Mouse (Mus musculus): Measurements from ENCODE around the gene Cdk17. TPM values are rescaled to one million over a fixed set of nuclear protein-coding genes. Genes with fewer than 3 reads are reported as not detected.
A peak's percentile ranks its signal among the peaks of the same experiment; 100 is the strongest.

Gene Cdk17
- polyA plus RNA-seq, 1 experiment from 2014 or later = 26.9 TPM

DNA sequence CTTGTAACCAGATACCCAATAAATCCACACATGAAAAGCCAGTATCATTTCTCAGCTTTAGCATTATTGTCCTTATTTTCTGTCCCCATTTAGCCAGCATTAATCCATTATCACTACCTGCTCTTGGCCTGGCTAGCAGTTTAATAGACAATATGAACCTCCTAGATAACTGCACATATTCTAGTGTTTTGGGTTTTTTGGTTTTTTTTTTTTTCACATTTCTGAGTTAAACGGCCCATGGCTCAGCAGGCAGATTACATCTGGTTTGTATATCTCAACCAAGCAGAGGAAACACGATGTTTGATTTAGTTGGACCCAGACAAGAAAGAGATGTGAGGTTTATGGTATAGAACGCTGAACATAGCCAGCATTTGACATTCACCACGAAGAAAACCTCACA lies 109.1 kb downstream of the Cdk17 start:
- H3K27ac ChIP-seq (replicated peaks; ENCODE audit: low read depth, low read length) = no peak overlapping the region
- ATAC-seq (ENCODE audit: low read depth) = no peak
- no peak overlapping the region for H3K4me2 ChIP-seq (ENCODE audit: low read depth, low read length)
- 26% methylated on average over 4 of the region's 4 CpGs for WGBS
- H3K4me1 ChIP-seq (ENCODE audit: control insufficient read depth, insufficient read depth, low read length) = peaks cover 22% of the 10 kb centered on the region
- no peaks in the 10 kb centered on the region for H3K27me3 ChIP-seq (replicated peaks; ENCODE audit: control insufficient read depth, insufficient read depth, low read length)
- no peak overlapping the region for H3K4me3 ChIP-seq (ENCODE audit: low read depth, low read length)
- DNase-seq (ENCODE audit: low spot score) = no peak
- H3K9me3 ChIP-seq (ENCODE audit: control insufficient read depth, low read length) = no peaks in the 10 kb centered on the region
- H3K9ac ChIP-seq (ENCODE audit: low read depth, low read length) = no peak overlapping the region
- peaks cover 24% of the 10 kb centered on the region for H3K36me3 ChIP-seq (ENCODE audit: control insufficient read depth, insufficient read depth, low read length)

DNA sequence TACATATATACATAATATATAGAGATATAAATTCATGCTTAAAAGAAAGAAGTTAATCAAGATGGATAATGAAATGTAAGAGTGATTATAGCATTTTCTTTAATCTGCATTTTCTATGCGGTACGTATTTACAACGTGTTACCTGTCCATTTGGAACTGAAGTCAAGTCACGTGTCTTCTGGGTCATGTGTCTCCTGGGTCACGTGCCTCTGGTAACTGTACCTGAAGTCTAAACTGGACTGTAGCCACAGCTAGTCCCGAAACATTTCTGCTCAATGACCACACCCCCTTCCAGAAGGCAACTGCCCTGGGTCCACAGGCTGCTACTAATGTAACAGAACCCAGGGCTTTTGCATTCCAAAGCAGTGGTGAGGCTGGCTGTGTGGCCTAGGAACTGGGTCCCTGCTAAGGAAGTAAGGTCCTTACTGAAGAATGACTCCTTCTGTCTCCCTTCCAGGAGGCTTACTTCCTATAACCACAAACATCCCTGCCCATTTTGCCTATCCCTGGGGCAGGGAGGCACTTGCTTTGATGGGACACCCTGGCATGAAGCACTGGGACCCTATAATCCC lies 110.3 kb downstream of the Cdk17 start:
- H3K27ac ChIP-seq (replicated peaks; ENCODE audit: low read depth, low read length) = no peak overlapping the region
- H3K4me2 ChIP-seq (ENCODE audit: low read depth, low read length) = no peak overlapping the region
- no peaks in the 10 kb centered on the region for H3K27me3 ChIP-seq (replicated peaks; ENCODE audit: control insufficient read depth, insufficient read depth, low read length)
- H3K4me3 ChIP-seq (ENCODE audit: low read depth, low read length) = no peak overlapping the region
- H3K4me1 ChIP-seq (ENCODE audit: control insufficient read depth, insufficient read depth, low read length) = peaks cover 30% of the 10 kb centered on the region
- ATAC-seq (ENCODE audit: low read depth) (no peak), DNase-seq (ENCODE audit: low spot score) (no peak)
- WGBS = 85% methylated on average over 6 of the region's 6 CpGs
- no peak overlapping the region for H3K9ac ChIP-seq (ENCODE audit: low read depth, low read length)
- H3K36me3 ChIP-seq (ENCODE audit: control insufficient read depth, insufficient read depth, low read length) = peaks cover 11% of the 10 kb centered on the region; the same call in 1 of the 2 replicates
- no peaks in the 10 kb centered on the region for H3K9me3 ChIP-seq (ENCODE audit: control insufficient read depth, low read length)

DNA sequence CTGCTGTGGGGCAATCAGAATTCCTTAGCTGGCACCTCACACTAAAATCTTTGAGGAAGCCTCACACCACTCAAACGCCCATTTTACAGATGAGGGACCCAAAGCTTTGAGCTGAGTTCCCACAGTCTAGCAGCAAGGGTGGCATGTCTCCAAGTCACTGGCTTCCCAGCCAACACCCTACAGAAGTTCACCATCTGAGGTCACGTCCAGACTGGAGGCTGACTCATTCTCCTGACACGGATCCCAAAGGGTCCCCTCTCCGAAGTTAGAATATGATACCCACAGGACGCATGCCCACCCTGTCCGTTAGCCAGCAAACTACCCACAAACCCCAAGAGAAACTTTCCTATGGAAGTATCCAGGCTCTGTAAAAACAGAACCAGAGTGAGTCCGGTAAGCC lies 111.2 kb downstream of the Cdk17 start:
- Histone ChIP-seq H3K4me2 (ENCODE audit: low read depth, low read length) (no peak overlapping the region), H3K9me3 (ENCODE audit: control insufficient read depth, low read length) (no peaks in the 10 kb centered on the region), H3K36me3 (ENCODE audit: control insufficient read depth, insufficient read depth, low read length) (0 out of 2 replicates have a peak, but pooled peaks cover 6% of the 10 kb centered on the region), H3K27ac (replicated peaks; ENCODE audit: low read depth, low read length) (no peak overlapping the region), H3K4me1 (ENCODE audit: control insufficient read depth, insufficient read depth, low read length) (peaks cover 38% of the 10 kb centered on the region), H3K27me3 (replicated peaks; ENCODE audit: control insufficient read depth, insufficient read depth, low read length) (no peaks in the 10 kb centered on the region), H3K4me3 (ENCODE audit: low read depth, low read length) (no peak overlapping the region), H3K9ac (ENCODE audit: low read depth, low read length) (no peak overlapping the region)
- no peak for ATAC-seq (ENCODE audit: low read depth)
- no peak for DNase-seq (ENCODE audit: low spot score)
- 70% methylated on average over 7 of the region's 7 CpGs for WGBS

DNA sequence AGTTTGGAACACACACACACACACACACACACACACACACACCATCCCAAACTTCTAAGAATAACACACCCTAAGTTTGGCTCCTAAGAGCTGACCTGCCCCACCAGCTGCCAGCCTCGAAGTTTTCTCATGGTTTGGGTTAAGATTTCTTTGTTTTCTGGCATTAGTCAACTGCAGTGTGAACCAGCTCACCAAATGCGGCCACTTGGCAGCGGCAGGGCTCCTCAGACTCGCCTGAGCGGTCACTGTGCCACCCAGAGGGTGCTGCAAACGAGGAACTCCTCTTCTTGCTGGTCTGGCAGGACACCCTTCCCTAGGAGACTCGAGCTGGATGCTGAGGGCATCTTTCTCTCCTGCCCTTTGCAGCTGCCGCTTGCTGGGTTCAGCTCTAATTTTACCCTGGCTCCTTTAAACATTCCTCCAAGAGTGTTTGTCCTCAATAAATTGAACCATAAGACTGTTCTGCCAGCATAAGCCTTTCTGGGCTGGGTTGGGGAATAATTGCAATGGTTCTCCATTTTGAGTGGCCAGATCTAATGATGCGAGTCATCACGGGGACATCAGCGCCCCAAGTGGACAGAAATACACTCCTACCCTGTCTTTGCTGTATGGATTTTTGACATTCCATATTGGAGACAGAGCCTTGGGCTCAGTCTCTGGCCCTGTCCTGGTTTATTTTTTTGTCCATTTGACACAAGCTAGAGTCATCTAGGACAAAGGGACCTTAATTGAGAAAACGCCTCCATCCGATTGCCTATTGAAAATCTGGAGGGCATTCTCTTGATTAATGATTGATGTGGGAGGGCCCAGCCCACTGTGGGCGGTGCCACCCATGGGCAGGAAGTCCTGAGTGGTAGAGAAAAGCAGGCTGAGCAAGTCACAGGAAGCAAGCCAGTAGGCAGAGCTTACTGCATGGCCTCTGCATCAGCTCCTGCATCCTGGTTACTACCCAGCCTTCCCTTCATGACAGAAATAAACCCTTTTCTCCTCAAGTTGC lies 112.6 kb downstream of the Cdk17 start:
- H3K9ac ChIP-seq (ENCODE audit: low read depth, low read length) = no peak overlapping the region
- H3K27ac ChIP-seq (replicated peaks; ENCODE audit: low read depth, low read length) = 0 out of 2 replicates have a peak overlapping the region, but pooled peaks have one; percentile 10
- 83% methylated on average over 14 of the region's 14 CpGs for WGBS
- H3K4me1 ChIP-seq (ENCODE audit: control insufficient read depth, insufficient read depth, low read length) = peaks cover 43% of the 10 kb centered on the region
- DNase-seq (ENCODE audit: low spot score) (no peak), ATAC-seq (ENCODE audit: low read depth) (no peak)
- H3K9me3 ChIP-seq (ENCODE audit: control insufficient read depth, low read length) = no peaks in the 10 kb centered on the region
- H3K27me3 ChIP-seq (replicated peaks; ENCODE audit: control insufficient read depth, insufficient read depth, low read length) = no peaks in the 10 kb centered on the region
- 0 out of 2 replicates have a peak, but pooled peaks cover 5% of the 10 kb centered on the region for H3K36me3 ChIP-seq (ENCODE audit: control insufficient read depth, insufficient read depth, low read length)
- no peak overlapping the region for H3K4me3 ChIP-seq (ENCODE audit: low read depth, low read length)
- no peak overlapping the region for H3K4me2 ChIP-seq (ENCODE audit: low read depth, low read length)

DNA sequence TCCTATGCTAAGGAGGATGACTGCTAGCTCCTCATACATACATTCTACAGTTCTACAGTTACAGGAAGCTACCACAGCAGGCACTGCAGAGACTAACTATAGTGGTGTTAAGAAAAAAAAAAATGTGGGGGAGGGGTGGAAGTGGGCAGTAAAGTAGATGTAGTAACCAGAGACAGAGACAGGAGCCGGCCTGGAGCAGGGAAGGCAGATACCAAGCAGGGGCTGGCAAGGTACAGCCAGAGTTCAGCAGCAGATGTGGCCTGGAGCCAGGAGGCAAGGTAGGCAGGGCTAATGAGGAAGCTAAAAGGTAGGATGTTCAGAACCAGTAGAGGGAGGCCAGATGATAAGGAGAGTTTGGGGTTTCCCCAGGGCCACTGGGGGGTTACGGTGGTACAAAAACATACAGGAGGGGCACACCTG lies 113.6 kb downstream of the Cdk17 start:
- Histone ChIP-seq H3K4me3 (ENCODE audit: low read depth, low read length) (no peak overlapping the region), H3K4me2 (ENCODE audit: low read depth, low read length) (no peak overlapping the region), H3K4me1 (ENCODE audit: control insufficient read depth, insufficient read depth, low read length) (peaks cover 43% of the 10 kb centered on the region), H3K27ac (replicated peaks; ENCODE audit: low read depth, low read length) (no peak overlapping the region), H3K9me3 (ENCODE audit: control insufficient read depth, low read length) (no peaks in the 10 kb centered on the region), H3K27me3 (replicated peaks; ENCODE audit: control insufficient read depth, insufficient read depth, low read length) (no peaks in the 10 kb centered on the region), H3K9ac (ENCODE audit: low read depth, low read length) (no peak overlapping the region), H3K36me3 (ENCODE audit: control insufficient read depth, insufficient read depth, low read length) (0 out of 2 replicates have a peak, but pooled peaks cover 8% of the 10 kb centered on the region)
- WGBS = 50% methylated on average over 2 of the region's 2 CpGs
- DNase-seq (ENCODE audit: low spot score) (peak; percentile 61), ATAC-seq (ENCODE audit: low read depth) (no peak; the same call in 1 of the 2 replicates)

DNA sequence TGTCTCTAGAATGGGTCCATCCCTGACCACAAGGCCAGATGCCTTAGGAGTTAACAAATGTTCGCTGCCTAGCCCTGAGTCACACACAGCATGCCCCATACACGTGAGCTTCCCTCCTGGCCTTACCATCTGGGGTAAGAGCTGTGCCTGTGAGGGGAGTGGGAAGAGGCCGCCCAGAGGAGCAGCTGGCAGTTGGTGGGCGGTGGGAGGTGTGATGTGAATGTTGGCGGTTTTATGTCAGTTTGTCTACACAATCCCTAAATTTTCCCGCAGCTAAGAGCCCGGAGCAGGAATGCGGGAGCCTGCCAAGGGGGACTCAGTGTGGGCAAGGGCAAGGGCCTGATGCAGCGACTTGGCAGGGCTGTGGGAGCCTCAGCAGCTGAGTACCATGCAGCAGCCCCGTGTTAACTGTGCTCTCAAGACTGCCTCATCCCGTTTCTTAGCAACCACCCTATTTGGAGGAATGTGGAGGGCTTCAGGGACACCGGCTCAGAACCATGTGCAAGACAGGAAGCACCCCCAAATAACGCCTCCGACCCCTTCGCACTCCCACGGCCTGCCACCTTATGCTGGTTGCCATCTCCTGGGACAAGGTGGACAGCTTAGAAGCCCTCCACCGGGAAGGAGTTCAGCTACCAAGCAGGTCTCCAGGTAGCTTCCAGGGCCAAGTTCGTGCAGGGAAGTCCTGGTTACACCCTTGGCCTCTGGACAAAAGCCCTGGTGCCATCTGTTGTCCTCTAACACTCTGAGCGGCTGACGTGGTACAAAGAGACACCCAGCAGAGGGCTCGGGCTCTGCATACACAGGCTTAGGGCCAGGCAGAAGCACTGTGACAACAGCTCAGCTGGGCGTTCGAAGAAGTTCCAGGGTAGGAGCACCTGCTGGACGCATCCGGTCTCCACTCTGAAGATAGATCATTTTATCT lies 114.8 kb downstream of the Cdk17 start:
- Histone ChIP-seq H3K4me2 (ENCODE audit: low read depth, low read length) (0 out of 2 replicates have a peak overlapping the region, but pooled peaks have one; percentile 39), H3K27ac (replicated peaks; ENCODE audit: low read depth, low read length) (peak overlapping the region; percentile 61; the same call in 1 of the 2 replicates), H3K4me1 (ENCODE audit: control insufficient read depth, insufficient read depth, low read length) (peaks cover 33% of the 10 kb centered on the region), H3K9ac (ENCODE audit: low read depth, low read length) (no peak overlapping the region), H3K36me3 (ENCODE audit: control insufficient read depth, insufficient read depth, low read length) (peaks cover 14% of the 10 kb centered on the region; the same call in 1 of the 2 replicates), H3K4me3 (ENCODE audit: low read depth, low read length) (no peak overlapping the region), H3K9me3 (ENCODE audit: control insufficient read depth, low read length) (no peaks in the 10 kb centered on the region), H3K27me3 (replicated peaks; ENCODE audit: control insufficient read depth, insufficient read depth, low read length) (no peaks in the 10 kb centered on the region)
- ATAC-seq (ENCODE audit: low read depth) (peak; percentile 66), DNase-seq (ENCODE audit: low spot score) (peak; percentile 63)
- WGBS = 58% methylated on average over 25 of the region's 25 CpGs

DNA sequence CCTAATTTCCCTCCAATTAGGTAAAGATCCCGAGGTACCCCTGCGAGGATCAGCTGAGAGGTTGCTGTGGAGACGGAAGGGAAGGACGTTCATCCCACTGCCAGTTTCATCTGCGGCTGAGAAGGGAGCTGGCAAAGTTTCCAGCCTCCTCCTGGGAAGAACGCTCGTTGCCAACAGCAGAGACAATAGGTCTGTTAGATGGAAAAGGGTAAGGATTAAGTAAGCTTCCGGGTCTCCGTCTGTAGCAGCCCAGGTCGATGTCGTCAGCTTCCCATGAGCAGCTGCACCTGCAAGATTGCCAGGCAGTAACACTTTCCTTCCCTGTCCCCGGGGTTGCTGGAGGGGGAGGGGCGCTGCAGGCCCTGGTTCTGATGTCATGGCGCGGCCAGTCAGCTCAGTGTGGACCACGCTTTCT lies 115.7 kb downstream of the Cdk17 start:
- H3K4me3 ChIP-seq (ENCODE audit: low read depth, low read length) = peak overlapping the region; percentile 7; the same call in 1 of the 2 replicates
- no peaks in the 10 kb centered on the region for H3K9me3 ChIP-seq (ENCODE audit: control insufficient read depth, low read length)
- 16% methylated on average over 16 of the region's 16 CpGs for WGBS
- peak overlapping the region; percentile 39 for H3K4me2 ChIP-seq (ENCODE audit: low read depth, low read length)
- H3K36me3 ChIP-seq (ENCODE audit: control insufficient read depth, insufficient read depth, low read length) = peaks cover 17% of the 10 kb centered on the region
- peak; percentile 81 for ATAC-seq (ENCODE audit: low read depth)
- no peaks in the 10 kb centered on the region for H3K27me3 ChIP-seq (replicated peaks; ENCODE audit: control insufficient read depth, insufficient read depth, low read length)
- peak; percentile 83 for DNase-seq (ENCODE audit: low spot score)
- peaks cover 32% of the 10 kb centered on the region for H3K4me1 ChIP-seq (ENCODE audit: control insufficient read depth, insufficient read depth, low read length)
- no peak overlapping the region for H3K9ac ChIP-seq (ENCODE audit: low read depth, low read length)
- peak overlapping the region; percentile 61; the same call in 1 of the 2 replicates for H3K27ac ChIP-seq (replicated peaks; ENCODE audit: low read depth, low read length)

DNA sequence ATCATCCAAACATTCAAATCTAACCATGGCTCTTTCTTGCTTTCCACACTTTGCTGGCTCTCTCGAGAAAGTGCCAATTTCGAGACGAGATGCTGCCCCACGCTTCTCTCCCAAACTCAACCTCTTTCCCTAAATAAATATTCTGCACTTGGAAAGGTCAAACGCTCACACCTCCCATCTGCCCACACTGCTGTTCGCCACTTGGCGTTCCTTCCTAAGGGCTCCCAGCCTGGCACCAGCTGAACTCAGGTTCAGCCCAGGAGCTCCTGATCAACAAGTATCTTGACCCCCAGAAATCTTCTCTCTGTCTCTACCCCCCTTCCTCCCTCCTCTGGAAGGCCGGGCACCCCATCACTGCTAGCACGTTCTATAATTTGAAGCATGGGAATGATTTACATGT lies 116.2 kb downstream of the Cdk17 start:
- H3K4me3 ChIP-seq (ENCODE audit: low read depth, low read length) = no peak overlapping the region
- peak overlapping the region; percentile 61; the same call in 1 of the 2 replicates for H3K27ac ChIP-seq (replicated peaks; ENCODE audit: low read depth, low read length)
- no peak for ATAC-seq (ENCODE audit: low read depth)
- H3K9ac ChIP-seq (ENCODE audit: low read depth, low read length) = no peak overlapping the region
- peak overlapping the region; percentile 39 for H3K4me2 ChIP-seq (ENCODE audit: low read depth, low read length)
- no peak for DNase-seq (ENCODE audit: low spot score)
- H3K4me1 ChIP-seq (ENCODE audit: control insufficient read depth, insufficient read depth, low read length) = peaks cover 28% of the 10 kb centered on the region
- 52% methylated on average over 9 of the region's 9 CpGs for WGBS
- H3K27me3 ChIP-seq (replicated peaks; ENCODE audit: control insufficient read depth, insufficient read depth, low read length) = no peaks in the 10 kb centered on the region
- H3K9me3 ChIP-seq (ENCODE audit: control insufficient read depth, low read length) = no peaks in the 10 kb centered on the region
- H3K36me3 ChIP-seq (ENCODE audit: control insufficient read depth, insufficient read depth, low read length) = peaks cover 22% of the 10 kb centered on the region

All from embryonic facial prominence, embryonic 14.5 days (tissue).